Mouse (Mus musculus) heart, adult 9 months (tissue): Measurements from ENCODE around the gene Atxn10.
A peak's percentile ranks its signal among the peaks of the same experiment; 100 is the strongest.

ENCODE experiments used
- DNase-seq, 2 experiments: peaks; one replicate each; pipeline ENCODE4 v3.0.0; 2022; ENCODE audit warnings: low spot score in 2 of 2

Gene Atxn10

GRCm38 (mm10) chr15:85466456-85467067 is 130.5 kb downstream of the Atxn10 start:
- no peak for DNase-seq

GRCm38 (mm10) chr15:85469401-85469800 is 133.4 kb downstream of the Atxn10 start:
- no peak for DNase-seq

GRCm38 (mm10) chr15:85474697-85475096 is 138.7 kb downstream of the Atxn10 start:
- DNase-seq, result no peak

- DNase-seq, result peak in 1 of 2 experiments; percentile 18
Measured at GRCm38 (mm10) chr15:85477584-85477983, 141.5 kb downstream of the Atxn10 start.

- DNase-seq, result no peak
Measured at GRCm38 (mm10) chr15:85479365-85479764, 143.3 kb downstream of the Atxn10 start.

- no peak for DNase-seq
Measured at GRCm38 (mm10) chr15:85479919-85480318, 143.9 kb downstream of the Atxn10 start.

GRCm38 (mm10) chr15:85480630-85481029 is 144.6 kb downstream of the Atxn10 start:
- no peak for DNase-seq

- DNase-seq, result no peak
Measured at GRCm38 (mm10) chr15:85488900-85489299, 152.9 kb downstream of the Atxn10 start.

GRCm38 (mm10) chr15:85489751-85490150 is 153.7 kb downstream of the Atxn10 start:
- DNase-seq, result no peak

GRCm38 (mm10) chr15:85494163-85494621 is 158.1 kb downstream of the Atxn10 start:
- no peak for DNase-seq

- DNase-seq, result no peak
Measured at GRCm38 (mm10) chr15:85497548-85497947, 161.5 kb downstream of the Atxn10 start.

GRCm38 (mm10) chr15:85497981-85498475 is 162.0 kb downstream of the Atxn10 start:
- DNase-seq, result no peak

- no peak for DNase-seq
Measured at GRCm38 (mm10) chr15:85500267-85500666, 164.2 kb downstream of the Atxn10 start.

- DNase-seq, result no peak
Measured at GRCm38 (mm10) chr15:85503127-85503526, 167.1 kb downstream of the Atxn10 start, which contains the start of gene 7530416G11Rik. 7530416G11Rik (minus strand) TSS chr15:85503227.

GRCm38 (mm10) chr15:85505118-85505925 is 169.3 kb downstream of the Atxn10 start:
- no peak for DNase-seq

GRCm38 (mm10) chr15:85506680-85507079 is 170.6 kb downstream of the Atxn10 start:
- no peak for DNase-seq

GRCm38 (mm10) chr15:85507370-85508014 is 171.4 kb downstream of the Atxn10 start:
- no peak for DNase-seq
